Mouse (Mus musculus) lung, embryonic 15.5 days (tissue): ENCODE measurements around the gene Zswim8. TPM values are rescaled to one million over a fixed set of nuclear protein-coding genes. Genes with fewer than 3 reads are reported as not detected.
A peak's percentile ranks its signal among the peaks of the same experiment; 100 is the strongest.

ENCODE experiments used
- ATAC-seq: fragments of 200-750 bp; cut with Nextera tagmentation; 2 replicates; pipeline ENCODE4 v1.8.0; 2017; ENCODE audit warnings: moderate number of reproducible peaks, borderline replicate concordance; ENCODE audit not compliant: low FRiP score, low TSS enrichment; ENCODE audit errors: extremely low read depth
- H3K27ac ChIP-seq: fragments of 300-500 bp; sonication (generic); 2 replicates; pipeline ENCODE4 v1.5.1; 2015; ENCODE audit warnings: moderate library complexity, mild to moderate bottlenecking, inconsistent platforms
- H3K27me3 ChIP-seq: fragments of 300-500 bp; sonication (generic); 2 replicates; pipeline ENCODE4 v1.6.1; 2015; ENCODE audit warnings: inconsistent platforms
- H3K36me3 ChIP-seq: fragments of 300-500 bp; sonication (generic); 2 replicates; pipeline ENCODE4 v1.6.1; 2015; ENCODE audit warnings: inconsistent platforms
- H3K4me1 ChIP-seq: fragments of 300-500 bp; sonication (generic); 2 replicates; pipeline ENCODE4 v1.6.1; 2015; ENCODE audit warnings: inconsistent platforms
- H3K4me2 ChIP-seq: fragments of 300-500 bp; sonication (generic); 2 replicates; pipeline ENCODE4 v1.6.1; 2015; ENCODE audit warnings: inconsistent platforms, mild to moderate bottlenecking, moderate library complexity
- H3K4me3 ChIP-seq: fragments of 300-500 bp; sonication (generic); 2 replicates; pipeline ENCODE4 v1.5.1; 2015; ENCODE audit warnings: mild to moderate bottlenecking, inconsistent platforms
- H3K9ac ChIP-seq: fragments of 300-500 bp; sonication (generic); 2 replicates; pipeline ENCODE4 v1.6.1; 2015; ENCODE audit warnings: inconsistent platforms
- H3K9me3 ChIP-seq: fragments of 300-500 bp; sonication (generic); 2 replicates; pipeline ENCODE4 v1.6.1; 2016; ENCODE audit warnings: inconsistent platforms
- WGBS: fragments of 180-500 bp; shearing (Covaris S2); methylation state at CpG from one replicate; pipeline ENCODE4 v1.1.7; 2015; 5-methylcytosine and 5-hydroxymethylcytosine counted together
- polyA plus RNA-seq: library from polyadenylated mRNA; unstranded; fragments of >200 nt; fragmentation: Nextera tagmentation; extraction: Ambion mirVana; gene quantifications from 2 replicates; pipeline ENCODE4 v1.2.1, GENCODE M21; 2015

Gene Zswim8
- polyA plus RNA-seq, 1 experiment from 2014 or later, result 30.7 TPM

DNA sequence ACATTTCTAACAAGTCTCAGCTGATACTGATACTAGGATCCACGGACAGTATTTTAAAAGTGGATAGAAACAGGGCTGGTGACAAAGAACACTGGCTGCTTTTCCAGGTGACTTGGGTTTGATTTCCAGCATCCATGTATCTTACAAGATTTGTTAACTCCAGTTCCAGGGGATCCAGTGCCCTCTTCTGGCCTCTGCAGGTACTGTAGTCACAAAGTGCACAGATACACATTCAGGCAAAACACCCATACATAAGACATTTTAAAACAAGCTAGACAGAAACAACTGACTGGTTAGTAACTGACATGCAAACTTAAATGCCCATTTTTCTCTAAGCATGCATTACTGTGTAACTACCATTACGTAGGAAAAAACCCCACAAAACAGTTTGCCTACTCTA, 34.4 kb upstream of the Zswim8 start:
- Histone ChIP-seq H3K4me3 (no peak overlapping the region), H3K36me3 (peaks cover 22% of the 10 kb centered on the region), H3K4me2 (peak overlapping the region; percentile 75), H3K9ac (no peak overlapping the region), H3K9me3 (no peaks in the 10 kb centered on the region), H3K27ac (no peak overlapping the region), H3K27me3 (peaks cover 6% of the 10 kb centered on the region; the same call in 1 of the 2 replicates), H3K4me1 (peaks cover 14% of the 10 kb centered on the region)
- ATAC-seq, result no peak
- 94% methylated on average over 2 of the region's 2 CpGs for WGBS

DNA sequence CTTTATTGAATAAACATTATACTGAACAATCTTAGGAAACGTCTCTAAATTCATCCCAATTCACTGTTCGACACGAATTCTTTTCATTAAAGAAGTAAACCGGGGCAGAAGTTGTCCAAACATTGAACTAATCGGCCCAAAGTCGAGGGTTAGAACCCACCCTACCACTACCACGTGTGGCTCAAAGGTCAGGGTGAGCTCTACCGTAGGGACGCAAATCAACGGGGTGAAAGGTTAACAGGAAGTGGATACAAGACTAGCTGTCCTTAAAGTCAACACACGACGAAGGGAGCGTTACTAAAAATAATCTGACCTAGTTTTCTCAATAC, 33.7 kb upstream of the Zswim8 start:
- Histone ChIP-seq H3K27ac (peak overlapping the region; percentile 98), H3K27me3 (peaks cover 5% of the 10 kb centered on the region; the same call in 1 of the 2 replicates), H3K4me2 (peak overlapping the region; percentile 75), H3K4me3 (peak overlapping the region; percentile 81), H3K9ac (peak overlapping the region; percentile 33), H3K9me3 (no peaks in the 10 kb centered on the region), H3K4me1 (peaks cover 14% of the 10 kb centered on the region), H3K36me3 (peaks cover 29% of the 10 kb centered on the region)
- WGBS, result 7% methylated on average over 13 of the region's 13 CpGs
- peak; percentile 58; the same call in 1 of the 2 replicates for ATAC-seq

DNA sequence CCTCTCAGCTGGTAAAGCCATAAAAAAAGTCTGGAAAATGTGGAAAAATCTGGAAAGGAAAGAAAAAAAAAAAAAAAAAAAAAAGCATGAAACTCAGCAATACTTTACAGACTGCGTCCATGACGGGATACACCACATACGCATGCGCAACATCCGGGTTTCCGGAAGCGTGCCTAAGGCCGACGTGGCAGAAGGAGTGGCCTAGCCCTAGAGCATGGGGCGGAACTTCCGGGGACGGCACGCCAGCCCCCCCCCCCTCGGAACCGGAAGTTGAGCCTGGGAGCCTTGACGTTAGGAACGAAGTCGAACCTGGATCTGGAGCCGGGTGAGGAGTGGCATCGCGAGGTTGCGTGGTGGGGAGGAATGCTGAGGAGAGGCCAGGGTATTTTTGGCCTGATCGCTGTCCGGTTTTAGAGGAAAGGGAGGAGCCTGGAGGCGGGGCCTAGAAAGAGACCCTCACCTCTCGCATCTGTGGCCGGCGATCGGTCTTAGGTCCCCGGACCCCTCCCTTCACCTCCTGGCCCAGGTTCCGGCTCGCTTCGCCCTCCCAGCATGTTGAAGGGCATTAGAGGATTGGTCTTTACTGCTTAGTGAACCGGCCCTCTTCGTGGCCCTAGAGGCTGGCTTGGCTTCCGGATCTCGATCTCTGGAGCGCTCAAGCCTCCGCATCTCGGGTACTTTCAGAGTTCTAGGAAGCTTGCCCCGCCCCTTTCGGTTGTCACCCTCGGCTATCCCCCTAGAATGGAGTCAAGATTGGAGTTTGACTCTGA, 33.1 kb upstream of the Zswim8 start, which contains the start of gene Sec24c:
Sec24c (plus strand) TSS at position 245 of the 770 bp plus-strand sequence.
- Histone ChIP-seq H3K9me3 (no peaks in the 10 kb centered on the region), H3K4me3 (peak within 1 kb of the TSS; percentile 81), H3K4me2 (peak within 1 kb of the TSS; percentile 79), H3K36me3 (peaks cover 34% of the 10 kb centered on the region), H3K9ac (peak within 1 kb of the TSS; percentile 80), H3K27ac (peak within 1 kb of the TSS; percentile 98), H3K4me1 (peaks cover 14% of the 10 kb centered on the region), H3K27me3 (no peaks in the 10 kb centered on the region; the same call in 1 of the 2 replicates)
- ATAC-seq, result peak; percentile 97
- WGBS, result 3% methylated on average over 43 of the region's 43 CpGs

DNA sequence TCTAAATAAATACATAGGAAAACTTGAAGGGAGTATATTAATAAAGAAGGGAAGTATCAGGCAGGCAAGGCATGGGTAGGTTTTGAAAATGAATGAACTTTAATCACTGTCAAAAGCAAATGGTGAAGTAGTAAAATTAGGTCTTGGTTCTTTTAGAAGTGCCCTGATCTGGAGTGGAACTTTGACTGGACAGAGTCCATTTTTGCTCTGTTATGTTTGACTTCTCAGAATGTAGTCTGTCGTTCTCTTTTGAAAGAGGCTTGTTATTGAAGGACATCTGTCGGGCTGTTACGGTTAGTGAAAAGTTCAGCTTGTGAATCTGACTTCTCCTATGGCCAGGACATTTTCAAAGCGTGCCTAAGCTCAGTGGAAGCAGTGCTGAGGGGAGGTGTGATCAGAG, 29.4 kb upstream of the Zswim8 start:
- Histone ChIP-seq H3K4me2 (no peak overlapping the region), H3K36me3 (peaks cover 71% of the 10 kb centered on the region), H3K27ac (no peak overlapping the region), H3K4me1 (peaks cover 14% of the 10 kb centered on the region), H3K4me3 (no peak overlapping the region), H3K27me3 (no peaks in the 10 kb centered on the region), H3K9me3 (no peaks in the 10 kb centered on the region), H3K9ac (no peak overlapping the region)
- 92% methylated on average over 4 of the region's 4 CpGs for WGBS
- ATAC-seq, result no peak

DNA sequence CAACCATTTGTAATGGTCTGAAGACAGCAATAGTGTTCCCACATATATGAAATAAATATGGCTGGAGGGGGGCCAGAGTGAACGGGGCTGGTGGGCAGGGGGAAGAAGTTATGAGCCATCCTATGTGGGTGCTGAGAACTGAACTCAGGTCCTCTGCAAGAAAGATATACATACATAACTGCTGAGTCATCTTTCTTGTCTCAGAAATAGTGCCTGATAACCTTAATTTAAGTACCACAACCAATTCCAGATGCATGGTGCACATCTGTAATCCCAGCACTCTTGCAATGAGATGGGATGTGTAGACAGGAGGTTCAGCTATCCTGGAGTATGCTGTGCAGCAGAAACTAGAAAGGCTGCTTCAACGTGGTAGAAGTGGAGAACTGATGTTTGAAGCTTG, 25.6 kb upstream of the Zswim8 start:
- H3K36me3 ChIP-seq, result peaks cover 99% of the 10 kb centered on the region
- H3K4me2 ChIP-seq, result no peak overlapping the region
- WGBS, result 79% methylated on average over 2 of the region's 2 CpGs
- ATAC-seq, result no peak
- H3K27ac ChIP-seq, result no peak overlapping the region
- no peaks in the 10 kb centered on the region for H3K4me1 ChIP-seq
- H3K27me3 ChIP-seq, result no peaks in the 10 kb centered on the region
- H3K9ac ChIP-seq, result no peak overlapping the region
- no peak overlapping the region for H3K4me3 ChIP-seq
- no peaks in the 10 kb centered on the region for H3K9me3 ChIP-seq

DNA sequence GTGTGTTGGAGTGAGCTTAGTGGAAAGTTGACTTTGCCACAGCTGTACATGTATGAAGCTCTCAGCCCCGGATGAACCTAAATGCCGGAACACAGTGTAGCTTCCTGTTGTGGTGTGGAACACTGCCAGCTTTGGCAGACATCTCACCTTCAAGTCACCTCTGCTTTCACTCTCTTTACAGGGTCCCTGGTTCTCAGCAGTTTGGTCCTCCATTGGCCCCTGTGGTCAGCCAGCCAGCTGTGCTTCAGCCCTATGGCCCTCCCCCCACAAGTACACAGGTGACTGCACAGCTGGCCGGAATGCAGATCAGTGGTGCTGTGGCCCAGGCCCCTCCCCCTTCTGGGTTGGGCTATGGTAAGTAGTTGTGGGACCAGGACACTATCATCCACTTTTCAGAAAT, 24.9 kb upstream of the Zswim8 start:
- peaks cover 100% of the 10 kb centered on the region for H3K36me3 ChIP-seq
- H3K4me2 ChIP-seq, result no peak overlapping the region
- H3K4me3 ChIP-seq, result no peak overlapping the region
- H3K4me1 ChIP-seq, result no peaks in the 10 kb centered on the region
- no peak overlapping the region for H3K27ac ChIP-seq
- no peaks in the 10 kb centered on the region for H3K27me3 ChIP-seq
- WGBS, result 64% methylated on average over 3 of the region's 3 CpGs
- H3K9me3 ChIP-seq, result no peaks in the 10 kb centered on the region
- no peak overlapping the region for H3K9ac ChIP-seq
- no peak for ATAC-seq

DNA sequence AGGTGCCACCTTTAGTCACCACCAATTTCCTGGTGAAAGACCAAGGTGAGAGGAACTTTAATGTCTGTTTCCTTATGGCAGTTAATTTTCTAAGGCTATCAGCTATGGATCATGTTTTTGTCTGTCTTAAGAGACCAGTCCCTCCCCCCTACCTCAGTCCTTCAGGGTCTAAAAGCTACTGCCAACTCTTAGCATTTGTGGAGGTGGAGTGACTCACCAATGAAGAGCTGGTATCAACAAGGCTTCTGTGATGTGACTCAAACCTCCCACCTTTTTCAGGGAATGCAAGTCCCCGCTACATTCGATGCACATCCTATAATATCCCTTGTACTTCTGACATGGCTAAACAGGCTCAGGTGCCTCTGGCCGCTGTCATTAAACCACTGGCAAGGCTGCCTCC, 20.8 kb upstream of the Zswim8 start:
- H3K4me2 ChIP-seq, result no peak overlapping the region
- H3K27me3 ChIP-seq, result no peaks in the 10 kb centered on the region
- no peaks in the 10 kb centered on the region for H3K9me3 ChIP-seq
- no peaks in the 10 kb centered on the region for H3K4me1 ChIP-seq
- H3K27ac ChIP-seq, result no peak overlapping the region
- peaks cover 98% of the 10 kb centered on the region for H3K36me3 ChIP-seq
- H3K9ac ChIP-seq, result no peak overlapping the region
- H3K4me3 ChIP-seq, result no peak overlapping the region
- no peak for ATAC-seq
- 95% methylated on average over 3 of the region's 3 CpGs for WGBS

DNA sequence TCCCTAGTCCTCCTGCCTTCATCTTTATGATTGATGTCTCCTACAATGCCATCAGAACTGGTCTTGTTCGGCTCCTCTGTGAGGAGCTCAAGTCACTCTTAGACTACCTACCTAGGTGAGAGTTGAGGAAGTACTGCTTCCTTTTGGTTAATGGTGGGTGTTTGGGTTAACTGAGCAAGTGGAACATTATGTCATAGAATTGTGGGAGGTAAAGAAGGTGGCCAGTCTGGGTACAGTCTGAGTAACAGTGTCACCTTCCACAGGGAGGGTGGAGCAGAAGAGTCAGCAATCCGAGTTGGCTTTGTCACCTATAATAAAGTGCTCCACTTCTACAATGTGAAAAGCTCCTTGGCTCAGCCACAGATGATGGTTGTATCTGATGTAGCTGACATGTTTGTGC, 18.3 kb upstream of the Zswim8 start:
- Histone ChIP-seq H3K4me1 (peaks cover 2% of the 10 kb centered on the region), H3K27me3 (no peaks in the 10 kb centered on the region), H3K9ac (no peak overlapping the region), H3K27ac (no peak overlapping the region), H3K9me3 (no peaks in the 10 kb centered on the region), H3K36me3 (peaks cover 98% of the 10 kb centered on the region), H3K4me3 (no peak overlapping the region), H3K4me2 (no peak overlapping the region)
- no peak for ATAC-seq
- 78% methylated on average over 2 of the region's 2 CpGs for WGBS

DNA sequence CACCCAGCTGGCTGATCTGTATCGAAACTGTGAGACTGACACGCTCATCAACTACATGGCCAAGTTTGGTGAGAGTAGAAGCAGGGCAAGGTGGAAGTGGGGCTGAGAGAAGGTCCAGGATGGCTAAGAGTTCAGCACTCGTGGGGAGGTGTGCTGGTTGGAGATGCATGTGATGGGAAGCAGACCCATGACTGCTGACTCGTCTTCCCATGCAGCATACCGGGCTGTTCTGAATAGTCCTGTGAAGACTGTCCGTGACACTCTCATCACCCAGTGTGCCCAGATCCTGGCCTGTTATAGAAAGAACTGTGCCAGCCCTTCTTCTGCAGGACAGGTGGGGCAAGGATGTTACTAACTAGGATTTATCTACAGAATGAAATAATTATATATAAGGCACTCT, 15.6 kb upstream of the Zswim8 start:
- Histone ChIP-seq H3K27me3 (no peaks in the 10 kb centered on the region), H3K4me1 (peaks cover 20% of the 10 kb centered on the region), H3K9ac (no peak overlapping the region), H3K4me3 (no peak overlapping the region), H3K9me3 (no peaks in the 10 kb centered on the region), H3K36me3 (peaks cover 73% of the 10 kb centered on the region), H3K27ac (no peak overlapping the region), H3K4me2 (no peak overlapping the region)
- WGBS, result 90% methylated on average over 6 of the region's 6 CpGs
- no peak for ATAC-seq

DNA sequence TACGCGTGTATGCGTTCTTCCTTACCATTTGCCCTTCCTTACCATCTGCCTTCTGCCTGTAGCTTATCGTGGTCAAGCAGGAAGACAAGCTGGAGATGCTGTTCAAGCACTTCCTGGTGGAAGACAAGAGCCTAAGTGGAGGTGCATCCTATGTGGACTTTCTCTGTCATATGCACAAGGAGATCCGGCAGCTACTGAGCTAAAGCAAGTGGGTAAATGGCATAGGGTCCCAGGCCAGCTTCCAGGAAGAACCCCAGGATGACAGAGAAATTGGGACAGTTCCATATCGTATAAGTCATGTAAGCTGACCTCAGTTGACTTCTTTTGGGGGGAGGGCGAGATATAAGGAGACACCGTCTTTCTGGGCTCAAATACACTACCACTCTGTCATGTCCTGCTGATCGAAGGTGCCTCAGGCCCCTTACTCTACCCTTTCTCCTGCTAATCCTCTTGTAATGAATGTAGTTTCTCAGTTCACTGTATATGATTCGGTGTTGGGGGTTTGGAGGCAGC, 13.7 kb upstream of the Zswim8 start:
- WGBS, result 86% methylated on average over 10 of the region's 10 CpGs
- no peak for ATAC-seq
- Histone ChIP-seq H3K4me3 (no peak overlapping the region), H3K4me1 (peaks cover 37% of the 10 kb centered on the region), H3K4me2 (no peak overlapping the region), H3K9me3 (no peaks in the 10 kb centered on the region), H3K27ac (no peak overlapping the region), H3K36me3 (peaks cover 61% of the 10 kb centered on the region), H3K27me3 (no peaks in the 10 kb centered on the region), H3K9ac (no peak overlapping the region)

DNA sequence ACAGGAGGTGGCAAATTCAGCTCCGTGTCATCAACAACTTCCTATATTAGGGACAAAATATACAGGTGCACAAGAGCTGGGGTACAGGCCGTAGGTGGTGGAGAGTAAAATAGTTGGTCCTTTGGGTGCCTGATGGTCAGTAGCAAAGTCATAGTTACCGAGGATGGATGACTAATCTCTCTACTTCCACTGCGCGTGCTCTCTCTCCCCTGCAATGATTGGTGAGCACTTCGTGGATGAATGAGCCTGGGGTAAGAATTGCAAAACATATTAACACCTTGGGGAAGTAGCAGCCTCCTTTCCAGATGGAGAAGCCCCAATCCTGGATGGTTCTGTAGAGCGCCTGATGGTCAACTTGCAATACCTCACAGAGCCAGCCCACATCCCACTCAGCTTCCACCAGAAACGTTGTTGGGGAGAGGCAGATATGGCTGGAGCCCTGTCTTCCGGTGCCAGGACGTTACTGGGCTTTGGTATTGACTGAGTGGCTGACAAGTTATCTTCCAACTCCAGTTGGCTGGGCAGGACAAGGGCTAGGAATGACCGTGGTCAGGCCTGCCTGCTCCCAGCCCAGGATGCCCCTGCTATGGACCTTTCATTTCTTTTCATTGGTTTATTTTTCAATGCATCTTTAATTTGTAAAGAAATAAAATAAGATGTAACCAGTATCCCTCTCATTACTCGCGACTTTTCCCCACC, 13.0 kb upstream of the Zswim8 start:
- H3K9ac ChIP-seq, result peak overlapping the region; percentile 93; the same call in 1 of the 2 replicates
- peaks cover 41% of the 10 kb centered on the region for H3K4me1 ChIP-seq
- peak overlapping the region; percentile 74 for H3K4me2 ChIP-seq
- peaks cover 54% of the 10 kb centered on the region for H3K36me3 ChIP-seq
- WGBS, result 41% methylated on average over 13 of the region's 13 CpGs
- no peaks in the 10 kb centered on the region for H3K27me3 ChIP-seq
- H3K4me3 ChIP-seq, result peak overlapping the region; percentile 92
- H3K27ac ChIP-seq, result peak overlapping the region; percentile 99
- no peak for ATAC-seq
- no peaks in the 10 kb centered on the region for H3K9me3 ChIP-seq
